Mouse (Mus musculus) kidney, adult 2 months (tissue): Measurements from ENCODE around the gene Proser2. TPM values are rescaled to one million over a fixed set of nuclear protein-coding genes. Genes with fewer than 3 reads are reported as not detected.
A peak's percentile ranks its signal among the peaks of the same experiment; 100 is the strongest.

ENCODE experiments used
- DNase-seq: peaks from one replicate; pipeline ENCODE4 v3.0.0; 2021
- H3K27ac ChIP-seq: fragments of 200-500 bp; 2 replicates; pipeline ENCODE4 v1.5.1; 2012; ENCODE audit warnings: low read depth, low read length, control low read depth, inconsistent platforms; ENCODE audit not compliant: insufficient read depth
- H3K27me3 ChIP-seq: fragments of 200-500 bp; replicated peaks from 2 replicates; pipeline ENCODE4 v1.6.1; 2012; ENCODE audit warnings: mild to moderate bottlenecking, moderate library complexity, low read length, inconsistent platforms; ENCODE audit not compliant: control insufficient read depth, insufficient read depth
- H3K36me3 ChIP-seq: fragments of 200-500 bp; 2 replicates; pipeline ENCODE4 v1.6.1; 2012; ENCODE audit warnings: mild to moderate bottlenecking, moderate library complexity, low read length, inconsistent platforms; ENCODE audit not compliant: control insufficient read depth, insufficient read depth
- H3K4me1 ChIP-seq: fragments of 200-500 bp; 2 replicates; pipeline ENCODE4 v1.6.1; 2011; ENCODE audit warnings: low read length; ENCODE audit not compliant: control insufficient read depth, insufficient read depth
- H3K4me3 ChIP-seq: fragments of 200-500 bp; 2 replicates; pipeline ENCODE4 v1.5.1; 2011; ENCODE audit warnings: mild to moderate bottlenecking, low read depth, low read length, control low read depth; ENCODE audit not compliant: insufficient read depth
- CTCF ChIP-seq: fragments of 200-500 bp; conservative IDR thresholded peaks from 2 replicates; pipeline ENCODE4 v1.5.1; 2011; ENCODE audit warnings: low read depth, mild to moderate bottlenecking, control low read depth, low read length, moderate library complexity, mixed read lengths; ENCODE audit not compliant: insufficient read depth, insufficient read length
- POLR2A ChIP-seq: fragments of 200-500 bp; IDR thresholded peaks from one replicate; pipeline ENCODE4 v1.6.1; 2011; ENCODE audit warnings: low read depth, low read length, control low read depth
- WGBS: fragments of 180-500 bp; shearing (Covaris S2); methylation state at CpG from one replicate; pipeline ENCODE4 v1.1.7; 2018; 5-methylcytosine and 5-hydroxymethylcytosine counted together
- polyA plus RNA-seq: library from polyadenylated mRNA; depleted of rRNA; stranded (reverse); fragments of >200 nt; gene quantifications from 2 replicates; pipeline ENCODE4 v1.2.3, GENCODE M21; 2012

Gene Proser2
- polyA plus RNA-seq, 1 experiment: 7.9 TPM

DNA sequence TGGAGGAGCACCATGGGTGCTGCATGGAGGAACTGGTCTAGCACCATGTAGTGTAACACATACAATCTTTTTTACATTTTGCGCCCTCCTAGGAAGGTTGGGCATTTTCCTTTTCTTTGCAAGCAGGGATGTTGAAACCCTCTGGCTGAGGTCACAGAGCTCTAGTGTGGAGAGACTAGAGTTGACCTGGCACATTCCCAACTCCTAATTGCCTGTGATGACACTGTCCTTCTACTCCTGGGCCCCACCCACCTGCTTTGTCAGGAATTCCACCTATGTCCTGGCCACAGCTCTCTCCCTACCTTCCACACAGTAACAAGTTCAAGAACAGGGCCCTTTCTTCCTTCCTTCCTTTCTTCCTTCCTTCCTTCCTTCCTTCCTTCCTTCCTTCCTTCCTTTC is 46.3 kb downstream of the Proser2 start:
- no peak for DNase-seq
- Histone ChIP-seq H3K4me3 (no peak overlapping the region), H3K27me3 (no peaks in the 10 kb centered on the region), H3K36me3 (no peaks in the 10 kb centered on the region), H3K4me1 (no peaks in the 10 kb centered on the region), H3K27ac (no peak overlapping the region)
- 96% methylated on average over 1 of the region's 1 CpGs for WGBS
- TF ChIP-seq CTCF (no peak), POLR2A (no peak)

- no peak for TF ChIP-seq CTCF
- no peak for TF ChIP-seq POLR2A
- 85% methylated on average over 6 of the region's 6 CpGs for WGBS
- no peak for DNase-seq
- Histone ChIP-seq H3K4me1 (no peaks in the 10 kb centered on the region), H3K4me3 (no peak overlapping the region), H3K36me3 (no peaks in the 10 kb centered on the region), H3K27ac (no peak overlapping the region), H3K27me3 (no peaks in the 10 kb centered on the region)
Observed at GRCm38 (mm10) chr2:6082615-6083014, 47.4 kb downstream of the Proser2 start.

- H3K27me3 ChIP-seq: no peaks in the 10 kb centered on the region
- no peak for DNase-seq
- TF ChIP-seq CTCF (no peak), POLR2A (no peak)
- 32% methylated on average over 8 of the region's 8 CpGs for WGBS
- H3K4me3 ChIP-seq: no peak overlapping the region
- no peak overlapping the region for H3K27ac ChIP-seq
- H3K36me3 ChIP-seq: no peaks in the 10 kb centered on the region
- H3K4me1 ChIP-seq: no peaks in the 10 kb centered on the region
Observed at GRCm38 (mm10) chr2:6081108-6081507, 48.9 kb downstream of the Proser2 start.

GRCm38 (mm10) chr2:6080037-6080436 is 50.0 kb downstream of the Proser2 start:
- WGBS: 97% methylated on average over 1 of the region's 1 CpGs
- DNase-seq: peak; percentile 24
- no peak overlapping the region for H3K27ac ChIP-seq
- H3K36me3 ChIP-seq: no peaks in the 10 kb centered on the region
- H3K27me3 ChIP-seq: no peaks in the 10 kb centered on the region
- H3K4me3 ChIP-seq: no peak overlapping the region
- H3K4me1 ChIP-seq: peaks cover under 1% of the 10 kb centered on the region; the same call in 1 of the 2 replicates
- TF ChIP-seq CTCF (no peak), POLR2A (no peak)

DNA sequence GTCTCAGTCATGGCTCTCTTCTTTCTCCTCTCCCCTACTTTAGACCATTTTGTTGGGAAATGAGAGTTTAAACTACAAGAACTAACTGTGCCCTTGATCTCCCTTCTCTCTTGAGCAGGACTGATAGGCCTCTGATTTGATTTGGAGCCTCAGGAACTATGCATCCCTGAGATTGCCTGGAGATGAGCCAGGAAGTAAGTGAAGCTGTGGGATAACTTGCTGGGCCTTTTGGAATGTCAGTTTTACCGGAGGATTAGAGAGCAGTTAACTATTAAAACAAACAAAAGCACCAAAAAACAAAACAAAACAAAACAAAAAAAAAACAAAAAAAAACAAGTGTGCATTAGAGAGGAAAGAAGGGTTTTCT is 54.5 kb downstream of the Proser2 start:
- WGBS: 11% methylated on average over 1 of the region's 1 CpGs
- no peak for TF ChIP-seq CTCF
- no peak for TF ChIP-seq POLR2A
- peak overlapping the region; percentile 55; the same call in 1 of the 2 replicates for H3K27ac ChIP-seq

GRCm38 (mm10) chr2:6074891-6075529 is 55.0 kb downstream of the Proser2 start:
- H3K27ac ChIP-seq: peak overlapping the region; percentile 75
- no peak overlapping the region for H3K4me3 ChIP-seq
- no peaks in the 10 kb centered on the region for H3K36me3 ChIP-seq
- DNase-seq: peak; percentile 76
- TF ChIP-seq POLR2A (no peak), CTCF (no peak)
- WGBS: 44% methylated on average over 10 of the region's 10 CpGs
- peaks cover 2% of the 10 kb centered on the region; the same call in 1 of the 2 replicates for H3K4me1 ChIP-seq
- H3K27me3 ChIP-seq: no peaks in the 10 kb centered on the region

More for the DNA sequence above, 54.5 kb downstream of the Proser2 start:
- Histone ChIP-seq H3K36me3 (no peaks in the 10 kb centered on the region), H3K4me1 (peaks cover 2% of the 10 kb centered on the region; the same call in 1 of the 2 replicates), H3K4me3 (no peak overlapping the region), H3K27me3 (no peaks in the 10 kb centered on the region)
- DNase-seq: no peak

DNA sequence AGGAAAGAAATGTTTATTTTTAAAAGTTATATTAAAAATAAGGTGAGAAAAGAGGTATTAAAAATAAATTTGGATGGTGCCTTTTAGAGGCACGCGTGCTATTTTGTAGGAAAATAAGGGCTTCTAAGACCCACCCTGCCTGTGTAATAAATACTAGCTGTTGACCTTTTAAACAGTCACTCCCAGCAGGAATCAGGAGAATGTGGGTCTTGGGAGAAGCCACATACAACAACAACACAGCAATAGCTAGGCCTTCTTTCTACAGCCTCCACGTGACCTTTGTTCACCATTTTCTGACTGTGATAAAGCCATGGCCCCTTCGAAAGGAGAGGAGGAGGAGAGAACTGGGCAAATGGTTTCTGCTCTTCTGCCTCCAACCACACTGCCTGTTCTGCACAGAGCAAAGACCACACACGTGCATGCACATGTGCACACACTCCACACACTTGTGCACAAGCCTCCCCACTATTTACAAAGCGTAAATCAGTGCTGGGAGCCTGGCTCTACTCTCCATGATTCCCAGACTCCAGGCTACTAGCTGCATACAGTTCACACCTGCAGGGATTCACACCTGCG is 57.2 kb downstream of the Proser2 start:
- Histone ChIP-seq H3K27me3 (no peaks in the 10 kb centered on the region), H3K36me3 (no peaks in the 10 kb centered on the region), H3K4me3 (no peak overlapping the region), H3K27ac (no peak overlapping the region), H3K4me1 (peaks cover 2% of the 10 kb centered on the region; the same call in 1 of the 2 replicates)
- TF ChIP-seq POLR2A (no peak), CTCF (no peak)
- no peak for DNase-seq
- 74% methylated on average over 7 of the region's 7 CpGs for WGBS
